Mouse (Mus musculus) olfactory bulb, adult 2 months (tissue): ENCODE results near the gene Hoxd3. TPM values are rescaled to one million over a fixed set of nuclear protein-coding genes. Genes with fewer than 3 reads are reported as not detected.

Experiments
- H3K27ac ChIP-seq: fragments of 200-500 bp; 2 replicates; pipeline ENCODE4 v1.5.1; 2012; ENCODE audit warnings: low read depth, low read length; ENCODE audit not compliant: insufficient read depth
- H3K4me1 ChIP-seq: fragments of 200-500 bp; 2 replicates; pipeline ENCODE4 v1.6.1; 2012; ENCODE audit warnings: low read length; ENCODE audit not compliant: control insufficient read depth, insufficient read depth
- H3K4me3 ChIP-seq: fragments of 200-500 bp; 2 replicates; pipeline ENCODE4 v1.5.1; 2012; ENCODE audit warnings: mild to moderate bottlenecking, low read depth, low read length, moderate library complexity; ENCODE audit not compliant: insufficient read depth
- CTCF ChIP-seq: fragments of 200-500 bp; IDR thresholded peaks from 2 replicates; pipeline ENCODE4 v1.5.1; 2012; ENCODE audit warnings: low read depth, mild to moderate bottlenecking, low read length, moderate library complexity; ENCODE audit not compliant: insufficient read depth
- POLR2A ChIP-seq: fragments of 200-500 bp; IDR thresholded peaks from 2 replicates; pipeline ENCODE4 v1.6.1; 2012; ENCODE audit warnings: mild to moderate bottlenecking, low read depth, low read length, moderate library complexity; ENCODE audit not compliant: insufficient read depth
- WGBS: fragments of 180-500 bp; shearing (Covaris S2); methylation state at CpG from one replicate; pipeline ENCODE4 v1.1.7; 2018; 5-methylcytosine and 5-hydroxymethylcytosine counted together
- polyA plus RNA-seq: library from polyadenylated mRNA; stranded (reverse); fragments of >200 nt; gene quantifications from 2 replicates; pipeline ENCODE4 v1.2.4, GENCODE M21; 2012; ENCODE audit warnings: low replicate concordance; ENCODE audit not compliant: missing spikeins, insufficient read depth, insufficient read length

Gene Hoxd3
- polyA plus RNA-seq, 1 experiment = not detected

DNA sequence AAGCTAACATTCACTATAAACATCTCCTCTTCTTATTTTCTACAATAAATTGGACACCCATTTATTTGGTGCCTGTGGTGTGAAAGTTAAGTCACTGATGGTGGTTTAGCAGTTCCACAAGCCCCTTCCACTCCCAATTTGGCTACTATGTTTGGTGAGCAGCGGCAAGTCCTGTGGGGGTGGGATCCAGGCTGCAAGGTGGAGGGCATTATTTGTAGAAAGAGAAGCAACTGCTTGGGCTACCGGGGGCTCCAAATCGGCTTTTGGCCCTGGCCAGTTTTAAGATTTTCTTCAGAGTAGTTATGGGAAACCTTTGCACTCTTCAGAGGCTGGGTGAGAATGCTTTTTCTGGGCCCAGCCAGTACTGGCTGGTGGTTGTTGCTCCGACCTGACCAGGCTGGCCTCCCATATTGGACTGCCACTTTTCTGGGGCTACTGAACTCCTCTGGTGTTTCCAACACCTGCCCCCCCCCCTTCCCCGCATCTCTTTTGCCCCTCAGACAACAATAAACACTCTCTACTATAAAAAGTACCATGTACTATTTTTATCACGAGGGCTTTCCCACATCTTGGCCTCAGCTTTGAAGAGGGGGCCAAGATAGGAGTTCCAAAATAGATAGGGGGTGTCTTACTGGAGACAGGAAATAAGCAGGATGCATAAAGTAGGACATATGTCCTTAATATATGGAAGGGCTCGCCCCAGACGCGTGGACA, 20.2 kb downstream of the Hoxd3 start:
- 9% methylated on average over 9 of the region's 9 CpGs for WGBS
- TF ChIP-seq POLR2A = no peak
- no peak for TF ChIP-seq CTCF
- Histone ChIP-seq H3K4me1 (peaks cover 3% of the 10 kb centered on the region), H3K4me3 (no peak overlapping the region), H3K27ac (no peak overlapping the region)

GRCm38 (mm10) chr2:74732513-74733316, 21.0 kb downstream of the Hoxd3 start:
- H3K4me1 ChIP-seq = peaks cover 3% of the 10 kb centered on the region
- WGBS = 2% methylated on average over 52 of the region's 52 CpGs
- TF ChIP-seq POLR2A (no peak), CTCF (no peak)
- H3K4me3 ChIP-seq = no peak overlapping the region
- no peak overlapping the region for H3K27ac ChIP-seq

DNA sequence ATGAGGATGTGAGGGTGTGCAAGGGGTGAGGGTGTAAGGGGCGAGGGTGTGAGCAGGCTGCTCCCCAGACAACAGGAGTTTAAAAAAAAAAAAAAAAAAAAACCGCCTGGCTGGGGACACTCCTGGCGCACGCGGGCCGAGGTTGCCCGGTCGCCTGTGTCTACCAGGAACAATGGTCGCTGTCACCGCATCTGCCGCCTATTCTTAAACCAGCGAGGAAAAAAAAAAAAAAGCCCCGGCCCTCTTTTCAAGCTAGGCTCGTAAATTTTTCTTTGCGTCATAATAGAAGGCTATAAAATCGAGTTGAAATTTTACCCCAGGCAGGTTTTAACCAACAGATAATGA, 21.6 kb downstream of the Hoxd3 start:
- no peak overlapping the region for H3K27ac ChIP-seq
- 4% methylated on average over 16 of the region's 16 CpGs for WGBS
- peaks cover 3% of the 10 kb centered on the region for H3K4me1 ChIP-seq
- no peak overlapping the region for H3K4me3 ChIP-seq
- no peak for TF ChIP-seq CTCF
- no peak for TF ChIP-seq POLR2A

- WGBS = 3% methylated on average over 6 of the region's 6 CpGs
- Histone ChIP-seq H3K27ac (no peak overlapping the region), H3K4me3 (no peak overlapping the region), H3K4me1 (peaks cover 3% of the 10 kb centered on the region)
- TF ChIP-seq CTCF (no peak), POLR2A (no peak)
Observed at GRCm38 (mm10) chr2:74733765-74734164, 22.0 kb downstream of the Hoxd3 start.

DNA sequence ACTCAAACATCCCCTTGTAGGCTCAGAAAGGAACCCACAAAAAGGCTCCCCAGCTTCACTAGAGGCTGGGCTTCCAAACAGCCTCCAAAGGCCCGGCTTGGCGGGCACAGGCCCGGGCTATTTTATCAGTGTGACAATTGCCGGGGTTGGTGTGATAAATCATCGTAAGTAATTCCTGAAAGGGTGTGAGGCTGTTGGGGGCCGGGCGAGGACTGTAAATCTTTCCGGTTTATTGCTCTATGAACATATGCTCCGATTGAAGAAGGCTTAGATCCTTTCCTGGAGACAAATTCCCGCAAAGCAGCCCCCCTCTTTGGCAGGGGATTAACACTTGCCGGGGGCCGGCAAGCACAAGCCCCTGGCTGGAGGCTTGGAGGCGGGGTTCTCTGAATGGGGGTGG, 22.7 kb downstream of the Hoxd3 start:
- Histone ChIP-seq H3K4me1 (peaks cover 3% of the 10 kb centered on the region), H3K4me3 (no peak overlapping the region), H3K27ac (no peak overlapping the region)
- WGBS = 4% methylated on average over 13 of the region's 13 CpGs
- no peak for TF ChIP-seq CTCF
- TF ChIP-seq POLR2A = no peak

GRCm38 (mm10) chr2:74734996-74735811, 23.5 kb downstream of the Hoxd3 start:
- H3K4me3 ChIP-seq = no peak overlapping the region
- 3% methylated on average over 27 of the region's 27 CpGs for WGBS
- H3K27ac ChIP-seq = no peak overlapping the region
- TF ChIP-seq CTCF (no peak), POLR2A (no peak)
- peaks cover 3% of the 10 kb centered on the region for H3K4me1 ChIP-seq

- Histone ChIP-seq H3K4me3 (no peak overlapping the region), H3K27ac (no peak overlapping the region), H3K4me1 (peaks cover 6% of the 10 kb centered on the region)
- WGBS = 1% methylated on average over 42 of the region's 42 CpGs
- TF ChIP-seq CTCF (no peak), POLR2A (no peak)
Observed at GRCm38 (mm10) chr2:74735851-74736687, 24.3 kb downstream of the Hoxd3 start.

- WGBS = 4% methylated on average over 15 of the region's 15 CpGs
- TF ChIP-seq CTCF = no peak
- TF ChIP-seq POLR2A = no peak
- Histone ChIP-seq H3K4me1 (peaks cover 6% of the 10 kb centered on the region), H3K4me3 (no peak overlapping the region), H3K27ac (no peak overlapping the region)
Observed at GRCm38 (mm10) chr2:74736688-74737577, 25.2 kb downstream of the Hoxd3 start.
